Mouse (Mus musculus): ENCODE measurements around the gene Rpl35a. TPM values are rescaled to one million over a fixed set of nuclear protein-coding genes. Genes with fewer than 3 reads are reported as not detected.

The Rpl35a gene
- polyA plus RNA-seq, 1 experiment from 2014 or later: 1,181 TPM

- Histone ChIP-seq H3K27ac (no peak overlapping the region), H3K4me1 (replicated peaks; ENCODE audit: insufficient read depth, low read length) (no peaks in the 10 kb centered on the region), H3K27me3 (ENCODE audit: insufficient read depth, low read length) (no peaks in the 10 kb centered on the region), H3K36me3 (ENCODE audit: insufficient read depth, low read length) (no peaks in the 10 kb centered on the region), H3K4me2 (ENCODE audit: low read length) (no peak overlapping the region), H3K9me3 (replicated peaks; ENCODE audit: low read length) (no peaks in the 10 kb centered on the region), H3K4me3 (replicated peaks; ENCODE audit: low read depth, low read length) (no peak overlapping the region), H3K9ac (ENCODE audit: low read depth, low read length) (no peak overlapping the region)
- no peak for DNase-seq (ENCODE audit: low spot score)
- ATAC-seq (replicated peaks; ENCODE audit: low FRiP score, low read depth): no peak
- no peak for TF ChIP-seq CTCF (IDR thresholded peaks at IDR 0.05; ENCODE audit: low read depth)
- WGBS: 70% methylated on average over 8 of the region's 8 CpGs
Measured at GRCm38 (mm10) chr16:33024456-33025104, 31.7 kb upstream of the Rpl35a start.

DNA sequence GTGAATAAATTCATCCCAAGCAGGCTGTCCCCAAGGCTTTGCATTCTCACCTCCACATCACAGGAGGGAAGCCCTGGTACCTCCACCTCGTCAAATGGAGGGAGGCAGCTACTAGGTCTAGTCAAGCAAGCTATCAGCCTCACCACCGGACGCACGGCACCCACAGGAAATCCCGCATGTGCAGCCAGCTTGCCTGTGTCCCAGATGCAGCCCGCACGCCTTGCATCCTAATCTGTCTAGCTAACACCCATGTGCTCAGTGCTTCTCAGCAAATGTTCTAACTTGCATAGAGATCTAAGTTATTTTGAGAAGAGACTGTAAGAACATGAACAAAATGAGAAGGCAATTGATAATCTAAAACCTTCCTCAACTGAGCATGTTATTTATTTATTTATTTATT lies 29.9 kb upstream of the Rpl35a start:
- no peak overlapping the region for H3K4me2 ChIP-seq (ENCODE audit: low read length)
- H3K4me3 ChIP-seq (replicated peaks; ENCODE audit: low read depth, low read length): no peak overlapping the region
- WGBS: 86% methylated on average over 7 of the region's 7 CpGs
- no peak overlapping the region for H3K27ac ChIP-seq
- H3K9ac ChIP-seq (ENCODE audit: low read depth, low read length): no peak overlapping the region
- H3K36me3 ChIP-seq (ENCODE audit: insufficient read depth, low read length): no peaks in the 10 kb centered on the region
- TF ChIP-seq CTCF (IDR thresholded peaks at IDR 0.05; ENCODE audit: low read depth): no peak
- no peaks in the 10 kb centered on the region for H3K4me1 ChIP-seq (replicated peaks; ENCODE audit: insufficient read depth, low read length)
- no peaks in the 10 kb centered on the region for H3K9me3 ChIP-seq (replicated peaks; ENCODE audit: low read length)
- ATAC-seq (replicated peaks; ENCODE audit: low FRiP score, low read depth) (no peak), DNase-seq (ENCODE audit: low spot score) (no peak)
- H3K27me3 ChIP-seq (ENCODE audit: insufficient read depth, low read length): no peaks in the 10 kb centered on the region

GRCm38 (mm10) chr16:33036006-33036405 lies 20.2 kb upstream of the Rpl35a start:
- no peaks in the 10 kb centered on the region for H3K27me3 ChIP-seq (ENCODE audit: insufficient read depth, low read length)
- no peaks in the 10 kb centered on the region for H3K9me3 ChIP-seq (replicated peaks; ENCODE audit: low read length)
- H3K27ac ChIP-seq: no peak overlapping the region
- 24% methylated on average over 4 of the region's 4 CpGs for WGBS
- ATAC-seq (replicated peaks; ENCODE audit: low FRiP score, low read depth): no peak
- no peak overlapping the region for H3K9ac ChIP-seq (ENCODE audit: low read depth, low read length)
- no peak overlapping the region for H3K4me3 ChIP-seq (replicated peaks; ENCODE audit: low read depth, low read length)
- no peaks in the 10 kb centered on the region for H3K4me1 ChIP-seq (replicated peaks; ENCODE audit: insufficient read depth, low read length)
- TF ChIP-seq CTCF (IDR thresholded peaks at IDR 0.05; ENCODE audit: low read depth): no peak
- H3K36me3 ChIP-seq (ENCODE audit: insufficient read depth, low read length): no peaks in the 10 kb centered on the region
- no peak for DNase-seq (ENCODE audit: low spot score)
- H3K4me2 ChIP-seq (ENCODE audit: low read length): no peak overlapping the region

DNA sequence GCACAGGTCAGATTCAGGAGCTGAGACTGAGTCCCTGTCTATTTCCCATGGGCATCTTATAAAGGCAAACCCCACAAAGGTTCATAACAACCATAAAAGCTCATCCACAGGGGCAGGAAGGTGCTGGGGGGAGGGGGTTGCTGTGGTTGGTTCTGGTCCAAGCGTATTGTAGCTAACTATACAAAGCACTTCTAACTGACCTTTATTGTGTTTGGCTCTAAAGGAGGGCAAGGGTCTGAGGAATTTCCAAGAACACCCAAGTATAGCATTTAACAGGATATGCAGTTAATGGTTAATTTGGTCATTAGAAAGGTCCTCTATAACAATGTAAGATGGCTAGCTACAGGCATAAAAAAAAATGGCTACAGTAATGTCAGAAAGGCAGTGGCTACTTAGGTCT lies 13.6 kb upstream of the Rpl35a start:
- no peak for TF ChIP-seq CTCF (IDR thresholded peaks at IDR 0.05; ENCODE audit: low read depth)

GRCm38 (mm10) chr16:33043268-33043667 lies 13.0 kb upstream of the Rpl35a start:
- no peaks in the 10 kb centered on the region for H3K27me3 ChIP-seq (ENCODE audit: insufficient read depth, low read length)
- no peaks in the 10 kb centered on the region for H3K36me3 ChIP-seq (ENCODE audit: insufficient read depth, low read length)
- no peak overlapping the region for H3K9ac ChIP-seq (ENCODE audit: low read depth, low read length)
- no peak for TF ChIP-seq CTCF (IDR thresholded peaks at IDR 0.05; ENCODE audit: low read depth)
- no peak for DNase-seq (ENCODE audit: low spot score)
- H3K4me2 ChIP-seq (ENCODE audit: low read length): no peak overlapping the region
- H3K27ac ChIP-seq: no peak overlapping the region
- H3K4me1 ChIP-seq (replicated peaks; ENCODE audit: insufficient read depth, low read length): no peaks in the 10 kb centered on the region
- no peaks in the 10 kb centered on the region for H3K9me3 ChIP-seq (replicated peaks; ENCODE audit: low read length)
- no peak for ATAC-seq (replicated peaks; ENCODE audit: low FRiP score, low read depth)
- no peak overlapping the region for H3K4me3 ChIP-seq (replicated peaks; ENCODE audit: low read depth, low read length)
- WGBS: 79% methylated on average over 2 of the region's 2 CpGs

More for the DNA sequence above, 13.6 kb upstream of the Rpl35a start:
- no peak for DNase-seq (ENCODE audit: low spot score)
- Histone ChIP-seq H3K4me1 (replicated peaks; ENCODE audit: insufficient read depth, low read length) (no peaks in the 10 kb centered on the region), H3K9me3 (replicated peaks; ENCODE audit: low read length) (no peaks in the 10 kb centered on the region), H3K4me2 (ENCODE audit: low read length) (no peak overlapping the region), H3K4me3 (replicated peaks; ENCODE audit: low read depth, low read length) (no peak overlapping the region), H3K27me3 (ENCODE audit: insufficient read depth, low read length) (no peaks in the 10 kb centered on the region), H3K9ac (ENCODE audit: low read depth, low read length) (no peak overlapping the region), H3K36me3 (ENCODE audit: insufficient read depth, low read length) (no peaks in the 10 kb centered on the region), H3K27ac (peak overlapping the region; percentile 3; the same call in 1 of the 2 replicates)
- WGBS: 62% methylated on average over 1 of the region's 1 CpGs
- no peak for ATAC-seq (replicated peaks; ENCODE audit: low FRiP score, low read depth)

DNA sequence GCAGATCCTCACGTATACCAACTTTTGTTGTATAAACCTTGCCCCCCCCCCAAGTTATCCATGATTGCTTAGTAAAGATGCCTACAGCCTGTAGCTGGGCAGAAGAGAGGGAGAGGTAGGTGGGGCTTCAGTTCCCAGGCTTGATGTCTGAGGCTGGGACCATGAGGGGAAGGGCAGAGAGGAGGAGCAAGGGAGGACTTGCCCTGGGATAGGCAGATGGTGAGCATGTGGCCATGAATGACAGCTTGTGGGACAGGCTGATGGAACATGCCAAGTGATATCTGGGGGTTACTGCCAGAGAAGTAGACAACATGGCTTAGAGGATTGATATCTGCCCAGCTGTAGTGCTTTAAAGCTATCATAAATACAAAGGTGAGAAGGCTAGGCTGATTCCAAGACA lies 8.2 kb upstream of the Rpl35a start:
- Histone ChIP-seq H3K4me2 (ENCODE audit: low read length) (no peak overlapping the region), H3K9me3 (replicated peaks; ENCODE audit: low read length) (no peaks in the 10 kb centered on the region), H3K36me3 (ENCODE audit: insufficient read depth, low read length) (no peaks in the 10 kb centered on the region), H3K4me3 (replicated peaks; ENCODE audit: low read depth, low read length) (no peak overlapping the region), H3K27ac (no peak overlapping the region), H3K9ac (ENCODE audit: low read depth, low read length) (no peak overlapping the region), H3K4me1 (replicated peaks; ENCODE audit: insufficient read depth, low read length) (no peaks in the 10 kb centered on the region), H3K27me3 (ENCODE audit: insufficient read depth, low read length) (no peaks in the 10 kb centered on the region)
- ATAC-seq (replicated peaks; ENCODE audit: low FRiP score, low read depth) (no peak), DNase-seq (ENCODE audit: low spot score) (no peak)
- whole genome bisulfite sequencing: 92% methylated on average over 1 of the region's 1 CpGs
- TF ChIP-seq CTCF (IDR thresholded peaks at IDR 0.05; ENCODE audit: low read depth): no peak

DNA sequence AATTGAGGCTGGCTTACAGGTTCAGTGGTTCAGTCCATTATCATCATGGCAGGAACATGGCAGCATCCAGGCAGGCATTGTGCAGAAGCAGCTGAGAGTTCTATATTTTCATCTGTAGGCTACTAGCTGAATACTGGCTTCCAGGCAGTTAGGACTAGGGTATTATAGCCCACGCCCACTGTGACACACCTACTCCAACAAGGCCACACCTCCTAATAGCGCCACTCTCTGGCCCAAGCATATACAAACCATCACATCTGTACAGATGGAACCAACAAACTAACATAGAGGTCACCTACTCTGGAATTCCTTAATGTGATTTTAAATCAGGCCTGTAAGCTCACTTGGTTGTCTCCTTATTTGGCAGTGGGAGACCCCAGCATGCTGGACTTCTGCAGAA lies 7.6 kb upstream of the Rpl35a start:
- H3K9me3 ChIP-seq (replicated peaks; ENCODE audit: low read length): no peaks in the 10 kb centered on the region
- no peak overlapping the region for H3K9ac ChIP-seq (ENCODE audit: low read depth, low read length)
- H3K4me1 ChIP-seq (replicated peaks; ENCODE audit: insufficient read depth, low read length): no peaks in the 10 kb centered on the region
- H3K27me3 ChIP-seq (ENCODE audit: insufficient read depth, low read length): no peaks in the 10 kb centered on the region
- H3K4me2 ChIP-seq (ENCODE audit: low read length): no peak overlapping the region
- no peak for TF ChIP-seq CTCF (IDR thresholded peaks at IDR 0.05; ENCODE audit: low read depth)
- H3K36me3 ChIP-seq (ENCODE audit: insufficient read depth, low read length): no peaks in the 10 kb centered on the region
- no peak for ATAC-seq (replicated peaks; ENCODE audit: low FRiP score, low read depth)
- no peak overlapping the region for H3K4me3 ChIP-seq (replicated peaks; ENCODE audit: low read depth, low read length)
- no peak overlapping the region for H3K27ac ChIP-seq
- no peak for DNase-seq (ENCODE audit: low spot score)
- 83% methylated on average over 2 of the region's 2 CpGs for WGBS

Data from kidney, postnatal 0 days (tissue).